Mouse (Mus musculus) heart, adult 2 months (tissue): Measurements from ENCODE around the gene Vmn1r4. TPM values are rescaled to one million over a fixed set of nuclear protein-coding genes. Genes with fewer than 3 reads are reported as not detected.
A peak's percentile ranks its signal among the peaks of the same experiment; 100 is the strongest.

ENCODE experiments used
- DNase-seq, 2 experiments: peaks; one replicate each; pipeline ENCODE4 v3.0.0; 2021
- H3K27ac ChIP-seq: fragments of 200-600 bp; 2 replicates; pipeline ENCODE4 v1.8.1; 2022
- H3K27me3 ChIP-seq: fragments of 200-500 bp; 2 replicates; pipeline ENCODE4 v1.6.1; 2012; ENCODE audit warnings: mild to moderate bottlenecking, low read length, inconsistent platforms, mixed read lengths; ENCODE audit not compliant: control insufficient read depth, insufficient read depth
- H3K36me3 ChIP-seq: fragments of 200-500 bp; 2 replicates; pipeline ENCODE4 v1.6.1; 2012; ENCODE audit warnings: low read length, inconsistent platforms; ENCODE audit not compliant: control insufficient read depth, insufficient read depth
- H3K4me1 ChIP-seq: fragments of 200-500 bp; 2 replicates; pipeline ENCODE4 v1.6.1; 2011; ENCODE audit warnings: low read length; ENCODE audit not compliant: control insufficient read depth, insufficient read depth
- H3K4me3 ChIP-seq: fragments of 200-600 bp; 2 replicates; pipeline ENCODE4 v1.8.1; 2022
- H3K79me2 ChIP-seq: fragments of 200-500 bp; replicated peaks from 2 replicates; pipeline ENCODE4 v1.6.1; 2012; ENCODE audit warnings: mild to moderate bottlenecking, inconsistent platforms, low read length, moderate library complexity, mixed read lengths; ENCODE audit not compliant: control insufficient read depth, insufficient read depth
- H3K9ac ChIP-seq: fragments of 200-500 bp; 2 replicates; pipeline ENCODE4 v1.6.1; 2012; ENCODE audit warnings: low read depth, mild to moderate bottlenecking, control low read depth, inconsistent platforms, low read length, mixed read lengths
- CTCF ChIP-seq: fragments of 200-600 bp; IDR thresholded peaks from 2 replicates; pipeline ENCODE4 v1.8.1; 2022; ENCODE audit warnings: antibody characterized with exemption, mild to moderate bottlenecking, moderate library complexity
- EP300 ChIP-seq: fragments of 200-500 bp; IDR thresholded peaks from 2 replicates; pipeline ENCODE4 v1.6.1; 2011; ENCODE audit warnings: low read depth, low read length, control low read depth; ENCODE audit not compliant: insufficient read depth
- POLR2A ChIP-seq: fragments of 200-500 bp; IDR thresholded peaks from 2 replicates; pipeline ENCODE4 v1.6.1; 2011; ENCODE audit warnings: mild to moderate bottlenecking, low read depth, low read length, control low read depth; ENCODE audit not compliant: insufficient read depth
- WGBS: fragments of 180-500 bp; shearing (Covaris S2); methylation state at CpG from one replicate; pipeline ENCODE4 v1.1.7; 2018; 5-methylcytosine and 5-hydroxymethylcytosine counted together
- intact Hi-C: fragments of 180-260 bp; cut with DNase I; formaldehyde crosslinking; loops from one replicate; pipeline ENCODE4 v1.15.1; 2025
- polyA plus RNA-seq: library from polyadenylated mRNA; depleted of rRNA; stranded (reverse); fragments of >200 nt; gene quantifications from 2 replicates; pipeline ENCODE4 v1.2.3, GENCODE M21; 2012
- total RNA-seq, 2 experiments: library from RNA; stranded (reverse); gene quantifications; 2 replicates each; pipeline ENCODE4 v1.2.3; 2021

The Vmn1r4 gene
- total and polyA plus RNA-seq, 3 experiments = 0.06 to 0.16 TPM; not detected in 1

- 46% methylated on average over 7 of the region's 7 CpGs for whole genome bisulfite sequencing
- TF ChIP-seq EP300 = no peak
- no peak for TF ChIP-seq POLR2A
- TF ChIP-seq CTCF = no peak
- no peak for DNase-seq
- Histone ChIP-seq H3K9ac (no peak overlapping the region), H3K27me3 (no peaks in the 10 kb centered on the region), H3K36me3 (peaks cover 4% of the 10 kb centered on the region), H3K4me1 (peaks cover 11% of the 10 kb centered on the region), H3K27ac (no peak overlapping the region), H3K4me3 (no peak overlapping the region), H3K79me2 (peaks cover 4% of the 10 kb centered on the region)
- intact Hi-C loops = loop anchor here (5.0 to 10.0 kb wide), 5 partner anchors 122 to 775 kb away; partner anchors contain the start of genes Herc6, Kbtbd2, Ppm1k and Pyurf
Observed at GRCm38 (mm10) chr6:56919330-56920044, 4.3 kb upstream of the Vmn1r4 start.

- no peak overlapping the region for H3K4me3 ChIP-seq
- no peak overlapping the region; the same call in 1 of the 2 replicates for H3K9ac ChIP-seq
- WGBS = 19% methylated on average over 12 of the region's 12 CpGs
- peaks cover 4% of the 10 kb centered on the region for H3K36me3 ChIP-seq
- intact Hi-C loops = loop anchor here (5.0 to 10.0 kb wide), 5 partner anchors 123 to 774 kb away; partner anchors contain the start of genes Herc6, Kbtbd2, Ppm1k and Pyurf
- no peak for DNase-seq
- peaks cover 12% of the 10 kb centered on the region for H3K4me1 ChIP-seq
- H3K79me2 ChIP-seq = peaks cover 4% of the 10 kb centered on the region
- no peak for TF ChIP-seq POLR2A
- TF ChIP-seq CTCF = no peak
- no peak for TF ChIP-seq EP300
- peak overlapping the region; percentile 29; the same call in 1 of the 2 replicates for H3K27ac ChIP-seq
- H3K27me3 ChIP-seq = no peaks in the 10 kb centered on the region
Observed at GRCm38 (mm10) chr6:56920222-56921092, 3.4 kb upstream of the Vmn1r4 start.

GRCm38 (mm10) chr6:56923331-56923725, 487 bp upstream of the Vmn1r4 start:
- Histone ChIP-seq H3K4me1 (peaks cover 6% of the 10 kb centered on the region), H3K27me3 (no peaks in the 10 kb centered on the region), H3K4me3 (peak overlapping the region; percentile 85), H3K9ac (peak overlapping the region; percentile 90), H3K79me2 (peaks cover 2% of the 10 kb centered on the region; the same call in 1 of the 2 replicates), H3K27ac (peak overlapping the region; percentile 97), H3K36me3 (peaks cover 4% of the 10 kb centered on the region)
- DNase-seq = no peak
- intact Hi-C loops = loop anchor here (2.0 to 10.0 kb wide), 6 partner anchors 91 to 771 kb away; partner anchors contain the start of genes Fkbp9, Herc6, Kbtbd2 and Ppm1k
- TF ChIP-seq CTCF = no peak
- TF ChIP-seq EP300 = 0 out of 2 replicates have a peak, but pooled peaks have one; percentile 15
- TF ChIP-seq POLR2A = no peak
- under 1% methylated on average over 25 of the region's 25 CpGs for WGBS

GRCm38 (mm10) chr6:56931648-56932415, 8.0 kb downstream of the Vmn1r4 start:
- WGBS = 61% methylated on average over 4 of the region's 4 CpGs
- no peak for TF ChIP-seq EP300
- no peak for TF ChIP-seq POLR2A
- no peak for TF ChIP-seq CTCF

GRCm38 (mm10) chr6:56932464-56932863, 8.6 kb downstream of the Vmn1r4 start:
- H3K79me2 ChIP-seq = no peaks in the 10 kb centered on the region
- no peaks in the 10 kb centered on the region for H3K27me3 ChIP-seq
- intact Hi-C loops = no loop called here
- no peak overlapping the region for H3K27ac ChIP-seq
- DNase-seq = no peak
- H3K36me3 ChIP-seq = no peaks in the 10 kb centered on the region
- 59% methylated on average over 2 of the region's 2 CpGs for WGBS
- H3K4me1 ChIP-seq = no peaks in the 10 kb centered on the region
- no peak overlapping the region for H3K4me3 ChIP-seq
- no peak for TF ChIP-seq CTCF
- TF ChIP-seq EP300 = no peak
- no peak for TF ChIP-seq POLR2A
- H3K9ac ChIP-seq = no peak overlapping the region

More at GRCm38 (mm10) chr6:56931648-56932415, 8.0 kb downstream of the Vmn1r4 start:
- intact Hi-C loops = no loop called here
- H3K27me3 ChIP-seq = no peaks in the 10 kb centered on the region
- no peaks in the 10 kb centered on the region for H3K79me2 ChIP-seq
- DNase-seq = no peak
- H3K4me3 ChIP-seq = no peak overlapping the region
- no peak overlapping the region for H3K27ac ChIP-seq
- H3K4me1 ChIP-seq = no peaks in the 10 kb centered on the region
- no peaks in the 10 kb centered on the region for H3K36me3 ChIP-seq
- no peak overlapping the region for H3K9ac ChIP-seq
